Mouse (Mus musculus): Measurements from ENCODE around the gene Rras2. TPM values are rescaled to one million over a fixed set of nuclear protein-coding genes. Genes with fewer than 3 reads are reported as not detected.

Rras2 gene
- polyA plus RNA-seq, 1 experiment from 2014 or later, result 20.0 TPM

GRCm38 (mm10) chr7:114020057-114020703, 97.4 kb downstream of the Rras2 start:
- Histone ChIP-seq H3K9me3 (replicated peaks) (no peaks in the 10 kb centered on the region), H3K4me2 (replicated peaks) (peak overlapping the region; percentile 62), H3K36me3 (no peaks in the 10 kb centered on the region), H3K4me1 (no peaks in the 10 kb centered on the region), H3K9ac (0 out of 2 replicates have a peak overlapping the region, but pooled peaks have one; percentile 12), H3K4me3 (replicated peaks) (peak overlapping the region; percentile 51), H3K27me3 (no peaks in the 10 kb centered on the region), H3K27ac (replicated peaks) (0 out of 2 replicates have a peak overlapping the region, but pooled peaks have one; percentile 34)
- no peak for ATAC-seq (ENCODE audit: insufficient number of reproducible peaks, low FRiP score, low TSS enrichment, low read depth)
- 7% methylated on average over 11 of the region's 11 CpGs for WGBS

- no peak for ATAC-seq (ENCODE audit: insufficient number of reproducible peaks, low FRiP score, low TSS enrichment, low read depth)
These were observed 98.7 kb downstream of the Rras2 start for GRCm38 (mm10) chr7:114018861-114019260.

GRCm38 (mm10) chr7:114016001-114016949, 101.3 kb downstream of the Rras2 start:
- Histone ChIP-seq H3K9ac (no peak overlapping the region), H3K9me3 (replicated peaks) (no peaks in the 10 kb centered on the region), H3K4me2 (replicated peaks) (no peak overlapping the region), H3K4me3 (replicated peaks) (no peak overlapping the region), H3K4me1 (no peaks in the 10 kb centered on the region), H3K27me3 (no peaks in the 10 kb centered on the region), H3K27ac (replicated peaks) (no peak overlapping the region), H3K36me3 (no peaks in the 10 kb centered on the region)
- WGBS, result 77% methylated on average over 8 of the region's 8 CpGs
- no peak for ATAC-seq (ENCODE audit: insufficient number of reproducible peaks, low FRiP score, low TSS enrichment, low read depth)

More at GRCm38 (mm10) chr7:114018861-114019260, 98.7 kb downstream of the Rras2 start:
- Histone ChIP-seq H3K4me3 (replicated peaks) (no peak overlapping the region), H3K27me3 (no peaks in the 10 kb centered on the region), H3K9me3 (replicated peaks) (no peaks in the 10 kb centered on the region), H3K36me3 (no peaks in the 10 kb centered on the region), H3K4me1 (no peaks in the 10 kb centered on the region), H3K9ac (no peak overlapping the region), H3K27ac (replicated peaks) (no peak overlapping the region), H3K4me2 (replicated peaks) (no peak overlapping the region)
- 76% methylated on average over 3 of the region's 3 CpGs for WGBS

- H3K4me1 ChIP-seq, result no peaks in the 10 kb centered on the region
- H3K36me3 ChIP-seq, result no peaks in the 10 kb centered on the region
- no peak overlapping the region for H3K9ac ChIP-seq
- H3K27me3 ChIP-seq, result no peaks in the 10 kb centered on the region
- WGBS, result 61% methylated on average over 9 of the region's 9 CpGs
- no peaks in the 10 kb centered on the region for H3K9me3 ChIP-seq (replicated peaks)
- no peak overlapping the region for H3K4me2 ChIP-seq (replicated peaks)
- ATAC-seq (ENCODE audit: insufficient number of reproducible peaks, low FRiP score, low TSS enrichment, low read depth), result no peak
- H3K4me3 ChIP-seq (replicated peaks), result no peak overlapping the region
- no peak overlapping the region for H3K27ac ChIP-seq (replicated peaks)
These were observed 105.7 kb downstream of the Rras2 start for GRCm38 (mm10) chr7:114011726-114012443.

- WGBS, result 75% methylated on average over 5 of the region's 5 CpGs
- no peaks in the 10 kb centered on the region for H3K27me3 ChIP-seq
- no peak for ATAC-seq (ENCODE audit: insufficient number of reproducible peaks, low FRiP score, low TSS enrichment, low read depth)
These were observed 110.0 kb downstream of the Rras2 start for GRCm38 (mm10) chr7:114007565-114007964.

GRCm38 (mm10) chr7:114006456-114006855, 111.1 kb downstream of the Rras2 start:
- WGBS, result 80% methylated on average over 8 of the region's 8 CpGs
- H3K27ac ChIP-seq (replicated peaks), result no peak overlapping the region
- H3K36me3 ChIP-seq, result no peaks in the 10 kb centered on the region
- H3K9ac ChIP-seq, result no peak overlapping the region
- H3K4me2 ChIP-seq (replicated peaks), result no peak overlapping the region
- H3K9me3 ChIP-seq (replicated peaks), result no peaks in the 10 kb centered on the region
- H3K4me1 ChIP-seq, result no peaks in the 10 kb centered on the region
- no peak for ATAC-seq (ENCODE audit: insufficient number of reproducible peaks, low FRiP score, low TSS enrichment, low read depth)
- no peak overlapping the region for H3K4me3 ChIP-seq (replicated peaks)
- no peaks in the 10 kb centered on the region for H3K27me3 ChIP-seq

More at GRCm38 (mm10) chr7:114007565-114007964, 110.0 kb downstream of the Rras2 start:
- Histone ChIP-seq H3K4me3 (replicated peaks) (no peak overlapping the region), H3K27ac (replicated peaks) (no peak overlapping the region), H3K9me3 (replicated peaks) (no peaks in the 10 kb centered on the region), H3K36me3 (no peaks in the 10 kb centered on the region), H3K4me2 (replicated peaks) (no peak overlapping the region), H3K9ac (no peak overlapping the region), H3K4me1 (no peaks in the 10 kb centered on the region)

- no peak for ATAC-seq (ENCODE audit: insufficient number of reproducible peaks, low FRiP score, low TSS enrichment, low read depth)
These were observed 112.1 kb downstream of the Rras2 start for GRCm38 (mm10) chr7:114005499-114005898.

GRCm38 (mm10) chr7:114004171-114004570, 113.4 kb downstream of the Rras2 start:
- H3K4me1 ChIP-seq, result no peaks in the 10 kb centered on the region
- H3K27ac ChIP-seq (replicated peaks), result no peak overlapping the region
- no peak overlapping the region for H3K4me3 ChIP-seq (replicated peaks)
- WGBS, result 23% methylated on average over 5 of the region's 5 CpGs
- H3K36me3 ChIP-seq, result no peaks in the 10 kb centered on the region
- H3K27me3 ChIP-seq, result no peaks in the 10 kb centered on the region
- H3K9me3 ChIP-seq (replicated peaks), result no peaks in the 10 kb centered on the region
- no peak overlapping the region for H3K9ac ChIP-seq
- no peak overlapping the region for H3K4me2 ChIP-seq (replicated peaks)
- no peak for ATAC-seq (ENCODE audit: insufficient number of reproducible peaks, low FRiP score, low TSS enrichment, low read depth)

More at GRCm38 (mm10) chr7:114005499-114005898, 112.1 kb downstream of the Rras2 start:
- H3K9me3 ChIP-seq (replicated peaks), result no peaks in the 10 kb centered on the region
- H3K4me3 ChIP-seq (replicated peaks), result no peak overlapping the region
- H3K9ac ChIP-seq, result no peak overlapping the region
- WGBS, result 71% methylated on average over 5 of the region's 5 CpGs
- no peak overlapping the region for H3K27ac ChIP-seq (replicated peaks)
- no peaks in the 10 kb centered on the region for H3K27me3 ChIP-seq
- no peaks in the 10 kb centered on the region for H3K4me1 ChIP-seq
- H3K4me2 ChIP-seq (replicated peaks), result no peak overlapping the region
- H3K36me3 ChIP-seq, result no peaks in the 10 kb centered on the region

- no peak for ATAC-seq (ENCODE audit: insufficient number of reproducible peaks, low FRiP score, low TSS enrichment, low read depth)
- Histone ChIP-seq H3K4me3 (replicated peaks) (no peak overlapping the region), H3K27me3 (no peaks in the 10 kb centered on the region), H3K4me2 (replicated peaks) (no peak overlapping the region), H3K36me3 (no peaks in the 10 kb centered on the region), H3K9me3 (replicated peaks) (no peaks in the 10 kb centered on the region), H3K4me1 (no peaks in the 10 kb centered on the region), H3K9ac (no peak overlapping the region), H3K27ac (replicated peaks) (no peak overlapping the region)
- WGBS, result 69% methylated on average over 7 of the region's 7 CpGs
These were observed 119.8 kb downstream of the Rras2 start for GRCm38 (mm10) chr7:113997675-113998354.
